Mouse (Mus musculus): ENCODE results near the gene Foxa1. TPM values are rescaled to one million over a fixed set of nuclear protein-coding genes. Genes with fewer than 3 reads are reported as not detected.

Gene Foxa1
- total RNA-seq, 2 experiments from 2014 or later = not detected

Other genes starting within 250 kb of the Foxa1 start
- not detected for gene Ttc6, start 17.2 kb upstream of the Foxa1 start, total RNA-seq (2021)